ENCODE assay signal across 8 mouse cellular contexts in genomic region chr2:80315242-80316161, GRCm38 (mm10). TPM values are rescaled to one million over a fixed set of nuclear protein-coding genes. Genes with fewer than 3 reads are reported as not detected.
DNase-seq lines count a peak whose midpoint lies in the region; ATAC-seq and TF ChIP-seq lines count a peak whose summit lies in the region.

Gene Dnajc10, plus strand, starts transcription at chr2:80315466.

- no peaks in the 10 kb centered on the region for H3K9me3 ChIP-seq in megakaryocyte, embryonic 14.5 days

- ATAC-seq in activated CD4-positive, CD25-positive, alpha-beta regulatory T cell, adult 4 months: peak; percentile 96

- peak; percentile 63; the same call in 1 of the 2 replicates for TF ChIP-seq POLR2A in cortical plate, adult 2 months (IDR thresholded peaks at IDR 0.05; ENCODE audit: extremely low read depth, insufficient read depth, low read length)

- no peak for TF ChIP-seq CTCF in cortical plate, adult 2 months (IDR thresholded peaks at IDR 0.05; ENCODE audit: extremely low read depth, insufficient read depth, low read length)

- peaks cover 24% of the 10 kb centered on the region for H3K36me3 ChIP-seq in megakaryocyte, embryonic 14.5 days (replicated peaks; ENCODE audit: low read length)

- peak; percentile 81 to 82 for DNase-seq in gastrocnemius, adult 8-10 months (ENCODE audit: low spot score in 2 of 2)
- DNase-seq in hindlimb bud, embryonic 11.5 days (ENCODE audit: extremely low spot score, low read depth, low spot score): peak; percentile 50
- DNase-seq in left cerebral cortex, adult 8-10 months (ENCODE audit: low spot score in 2 of 2): peak; percentile 81 to 89
- peak; percentile 94 for DNase-seq in right cerebral cortex, postnatal 10 days (ENCODE audit: low spot score in 2 of 2)
- peak; percentile 94 for DNase-seq in urinary bladder, postnatal 25 days (ENCODE audit: low spot score)

- H3K4me3 ChIP-seq in cortical plate, adult 2 months (ENCODE audit: insufficient read depth, low read length): peak within 1 kb of the TSS; percentile 75
- H3K4me3 ChIP-seq in megakaryocyte, embryonic 14.5 days (replicated peaks): peak within 1 kb of the TSS; percentile 99

- no peaks in the 10 kb centered on the region for H3K27me3 ChIP-seq in megakaryocyte, embryonic 14.5 days (replicated peaks)

- H3K4me1 ChIP-seq in cortical plate, adult 2 months (ENCODE audit: control insufficient read depth, insufficient read depth, low read length): peaks cover 1% of the 10 kb centered on the region; the same call in 1 of the 2 replicates
- H3K4me1 ChIP-seq in megakaryocyte, embryonic 14.5 days: peaks cover 30% of the 10 kb centered on the region

- peak within 1 kb of the TSS; percentile 97 for H3K27ac ChIP-seq in cortical plate, adult 2 months (ENCODE audit: insufficient read depth, low read length)

RNA-seq across cellular contexts. Expression of gene Dnajc10, which starts in this region (rescaled TPM):
- polyA plus RNA-seq in activated CD4-positive, CD25-positive, alpha-beta regulatory T cell, adult 4 months (2017; shearing (Covaris generic)): 10 to 100 TPM; 42.6 to 45.8 TPM
- 41.3 and 42.9 TPM in 2 replicates for polyA plus RNA-seq in cortical plate, adult 2 months (2012; rRNA removed)
- total RNA-seq in gastrocnemius, adult 8-10 months (2022): 10 to 100 TPM; 21.7 to 25.0 (median 24.2) TPM
- 10 to 100 TPM; 67.8 to 74.4 (median 72.1) TPM for total RNA-seq in left cerebral cortex, adult 8-10 months (2022)
- polyA plus RNA-seq in megakaryocyte, embryonic 14.5 days (2012; ENCODE audit: insufficient read depth, low replicate concordance): 2.5 and 7.7 TPM in 2 replicates

Comparison
In these comparisons a context has a peak if more than half of its experiments do, and no peak if none do; other contexts are left out.
1. Peak in every context shown above with its lines: DNase-seq, ATAC-seq, H3K4me3 ChIP-seq and H3K27ac ChIP-seq.